Mouse (Mus musculus): ENCODE measurements around the gene Asb10.

Gene Asb10

GRCm38 (mm10) chr5:24490413-24490920, 50.3 kb downstream of the Asb10 start:
- DNase-seq (ENCODE audit: low spot score): no peak

GRCm38 (mm10) chr5:24486738-24487137, 54.0 kb downstream of the Asb10 start:
- DNase-seq (ENCODE audit: low spot score): no peak

GRCm38 (mm10) chr5:24486097-24486496, 54.7 kb downstream of the Asb10 start:
- peak; percentile 91 for DNase-seq (ENCODE audit: low spot score)

GRCm38 (mm10) chr5:24484963-24485362, 55.8 kb downstream of the Asb10 start:
- DNase-seq (ENCODE audit: low spot score): no peak

GRCm38 (mm10) chr5:24483326-24483725, 57.5 kb downstream of the Asb10 start:
- peak; percentile 49 for DNase-seq (ENCODE audit: low spot score)

All from urinary bladder, postnatal 25 days (tissue).